Mouse (Mus musculus): Measurements from ENCODE around the gene Elovl2. TPM values are rescaled to one million over a fixed set of nuclear protein-coding genes. Genes with fewer than 3 reads are reported as not detected.
A peak's percentile ranks its signal among the peaks of the same experiment; 100 is the strongest.

Gene Elovl2
- polyA plus RNA-seq, 1 experiment from 2014 or later: 314 TPM

DNA sequence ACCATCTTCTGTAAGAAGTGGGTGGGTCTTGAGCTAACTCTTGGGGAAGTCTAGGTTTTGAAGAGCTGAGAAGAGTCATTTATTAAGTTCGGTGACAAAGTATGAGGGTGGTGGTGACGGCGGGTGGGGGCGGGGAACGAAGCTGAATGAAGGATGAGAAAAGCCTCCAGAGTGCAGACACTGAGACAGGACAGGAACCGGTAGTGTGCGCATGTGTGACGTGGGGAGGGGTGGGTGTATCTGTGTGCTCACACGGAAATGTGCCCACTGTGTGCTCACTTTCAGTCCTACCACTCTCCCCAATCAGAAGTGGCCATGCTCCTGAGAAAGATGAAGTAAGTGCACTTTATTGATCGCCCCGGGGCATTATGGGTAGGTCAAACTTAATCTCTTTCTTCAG is 67.1 kb downstream of the Elovl2 start:
- 73% methylated on average over 11 of the region's 11 CpGs for WGBS (ENCODE audit: insufficient replicate concordance)
- DNase-seq: no peak
- no peaks in the 10 kb centered on the region for H3K27me3 ChIP-seq (ENCODE audit: insufficient read depth, low read length)
- H3K9ac ChIP-seq (replicated peaks): no peak overlapping the region
- no peak overlapping the region for H3K27ac ChIP-seq (ENCODE audit: low read depth)
- no peak overlapping the region for H3K4me2 ChIP-seq (ENCODE audit: low read depth, low read length)
- TF ChIP-seq CTCF (IDR thresholded peaks at IDR 0.05; ENCODE audit: low read depth): no peak
- no peak for TF ChIP-seq EP300 (IDR thresholded peaks at IDR 0.05; ENCODE audit: low read depth)
- ATAC-seq: no peak
- H3K9me3 ChIP-seq (ENCODE audit: low read length): no peaks in the 10 kb centered on the region
- no peaks in the 10 kb centered on the region for H3K36me3 ChIP-seq (replicated peaks; ENCODE audit: insufficient read depth, low read length)
- no peak overlapping the region for H3K4me3 ChIP-seq (ENCODE audit: low read depth, low read length)
- no peaks in the 10 kb centered on the region for H3K4me1 ChIP-seq (ENCODE audit: insufficient read depth)

DNA sequence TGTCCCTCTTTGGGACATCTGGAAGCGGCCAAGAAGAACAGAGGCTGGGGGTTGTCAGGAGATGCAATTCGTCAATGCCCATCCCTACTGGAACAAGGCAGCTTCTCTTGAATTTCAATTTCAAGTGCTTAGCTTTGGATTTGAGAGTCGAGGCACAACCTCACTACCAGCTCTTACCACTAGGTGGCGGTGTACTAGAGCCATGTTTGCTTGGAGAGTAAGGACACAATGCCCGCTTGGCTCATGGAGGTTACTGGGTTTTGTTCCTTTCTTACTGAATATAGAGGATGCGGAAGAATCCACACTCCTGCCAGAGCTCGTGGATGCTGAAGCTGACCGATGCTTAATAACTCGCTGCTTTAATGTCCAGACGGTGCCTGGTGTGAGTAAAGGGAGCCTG is 73.9 kb downstream of the Elovl2 start:
- no peak overlapping the region for H3K4me2 ChIP-seq (ENCODE audit: low read depth, low read length)
- no peak overlapping the region for H3K27ac ChIP-seq (ENCODE audit: low read depth)
- TF ChIP-seq CTCF (IDR thresholded peaks at IDR 0.05; ENCODE audit: low read depth) (peak; percentile 90), EP300 (IDR thresholded peaks at IDR 0.05; ENCODE audit: low read depth) (no peak)
- no peaks in the 10 kb centered on the region for H3K9me3 ChIP-seq (ENCODE audit: low read length)
- no peak overlapping the region for H3K9ac ChIP-seq (replicated peaks)
- ATAC-seq: no peak
- peak; percentile 68 for DNase-seq
- H3K4me3 ChIP-seq (ENCODE audit: low read depth, low read length): no peak overlapping the region
- H3K36me3 ChIP-seq (replicated peaks; ENCODE audit: insufficient read depth, low read length): no peaks in the 10 kb centered on the region
- H3K27me3 ChIP-seq (ENCODE audit: insufficient read depth, low read length): no peaks in the 10 kb centered on the region
- WGBS (ENCODE audit: insufficient replicate concordance): 73% methylated on average over 10 of the region's 10 CpGs
- no peaks in the 10 kb centered on the region for H3K4me1 ChIP-seq (ENCODE audit: insufficient read depth)

DNA sequence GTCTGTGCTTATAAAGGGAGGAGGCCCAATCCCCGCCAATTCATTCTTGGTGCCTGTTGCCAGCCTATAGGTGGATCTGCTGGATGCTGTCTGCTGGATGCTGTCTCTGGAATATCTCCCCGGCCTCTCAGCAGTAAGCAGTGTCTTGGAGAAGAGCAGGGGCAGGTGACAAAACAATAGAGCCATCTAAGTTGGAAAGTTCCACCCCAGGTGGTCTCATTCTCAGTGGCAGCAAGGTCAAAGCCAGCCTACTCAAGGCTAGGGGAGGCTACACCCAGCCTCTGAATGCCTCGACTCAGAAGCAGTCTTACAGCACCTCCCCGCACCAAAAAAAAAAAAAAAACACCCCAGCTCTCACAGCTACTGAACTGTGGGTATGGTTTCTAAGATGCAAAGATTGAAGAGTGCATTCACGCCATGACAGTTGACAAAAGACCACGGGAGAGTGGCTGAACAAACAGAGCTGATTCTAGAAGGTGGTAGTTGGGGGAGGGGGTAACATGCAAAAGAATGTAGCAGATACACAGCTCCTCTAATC is 74.7 kb downstream of the Elovl2 start:
- no peaks in the 10 kb centered on the region for H3K9me3 ChIP-seq (ENCODE audit: low read length)
- no peak overlapping the region for H3K9ac ChIP-seq (replicated peaks)
- no peaks in the 10 kb centered on the region for H3K4me1 ChIP-seq (ENCODE audit: insufficient read depth)
- WGBS (ENCODE audit: insufficient replicate concordance): 69% methylated on average over 6 of the region's 6 CpGs
- no peak for TF ChIP-seq EP300 (IDR thresholded peaks at IDR 0.05; ENCODE audit: low read depth)
- TF ChIP-seq CTCF (IDR thresholded peaks at IDR 0.05; ENCODE audit: low read depth): no peak
- H3K36me3 ChIP-seq (replicated peaks; ENCODE audit: insufficient read depth, low read length): no peaks in the 10 kb centered on the region
- H3K27ac ChIP-seq (ENCODE audit: low read depth): no peak overlapping the region
- H3K4me2 ChIP-seq (ENCODE audit: low read depth, low read length): no peak overlapping the region
- ATAC-seq (no peak), DNase-seq (no peak)
- no peak overlapping the region for H3K4me3 ChIP-seq (ENCODE audit: low read depth, low read length)
- H3K27me3 ChIP-seq (ENCODE audit: insufficient read depth, low read length): no peaks in the 10 kb centered on the region

DNA sequence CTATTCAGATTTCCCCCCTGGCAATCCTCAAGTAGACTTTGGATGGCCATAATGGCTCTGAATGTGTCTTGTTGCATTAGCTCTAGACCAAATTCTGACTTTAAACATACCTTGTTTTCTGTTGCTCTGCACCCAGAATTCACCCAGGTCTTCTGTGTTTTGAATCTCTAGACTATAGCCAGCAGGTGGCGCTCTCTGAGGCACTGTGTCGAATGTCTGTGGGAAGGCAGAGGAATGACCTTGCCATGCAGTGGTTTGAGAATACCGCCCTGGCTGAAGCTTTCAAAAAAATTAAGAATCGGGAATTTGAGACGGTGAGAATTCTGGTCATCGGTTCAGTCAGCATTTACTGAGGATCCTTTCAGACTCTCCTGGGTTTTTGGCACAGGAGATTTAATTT is 85.3 kb downstream of the Elovl2 start:
- H3K4me1 ChIP-seq (ENCODE audit: insufficient read depth): no peaks in the 10 kb centered on the region

More for the DNA sequence above, 85.3 kb downstream of the Elovl2 start:
- DNase-seq (peak; percentile 79), ATAC-seq (no peak)
- no peak overlapping the region for H3K9ac ChIP-seq (replicated peaks)
- no peak overlapping the region for H3K27ac ChIP-seq (ENCODE audit: low read depth)
- no peaks in the 10 kb centered on the region for H3K27me3 ChIP-seq (ENCODE audit: insufficient read depth, low read length)
- TF ChIP-seq EP300 (IDR thresholded peaks at IDR 0.05; ENCODE audit: low read depth): no peak
- peak; percentile 90 for TF ChIP-seq CTCF (IDR thresholded peaks at IDR 0.05; ENCODE audit: low read depth)
- 5% methylated on average over 6 of the region's 6 CpGs for WGBS (ENCODE audit: insufficient replicate concordance)
- H3K4me3 ChIP-seq (ENCODE audit: low read depth, low read length): no peak overlapping the region
- H3K9me3 ChIP-seq (ENCODE audit: low read length): no peaks in the 10 kb centered on the region
- H3K4me2 ChIP-seq (ENCODE audit: low read depth, low read length): no peak overlapping the region
- no peaks in the 10 kb centered on the region for H3K36me3 ChIP-seq (replicated peaks; ENCODE audit: insufficient read depth, low read length)

Other genes with a start within 250 kb of the Elovl2 start
- 43.1 and 45.8 TPM in 2 replicates for gene Pak1ip1, start 219.4 kb downstream of the Elovl2 start, polyA plus RNA-seq (2015; fragmentation: Nextera tagmentation; extraction: Ambion mirVana)
- 383 and 408 TPM in 2 replicates for gene Tmem14c, start 204.1 kb downstream of the Elovl2 start, polyA plus RNA-seq (2015; fragmentation: Nextera tagmentation; extraction: Ambion mirVana)
- gene Mak, start 140.7 kb downstream of the Elovl2 start, polyA plus RNA-seq (2015; fragmentation: Nextera tagmentation; extraction: Ambion mirVana): 0.04 and 0.08 TPM in 2 replicates
- gene Gcm2, start 109.4 kb downstream of the Elovl2 start, polyA plus RNA-seq (2015; fragmentation: Nextera tagmentation; extraction: Ambion mirVana): not detected in 2 replicates
- not detected in 2 replicates for gene Sycp2l, start 106.1 kb downstream of the Elovl2 start, polyA plus RNA-seq (2015; fragmentation: Nextera tagmentation; extraction: Ambion mirVana)
- 3.8 and 3.9 TPM in 2 replicates for gene Smim13, start 29.4 kb upstream of the Elovl2 start, polyA plus RNA-seq (2015; fragmentation: Nextera tagmentation; extraction: Ambion mirVana)
- gene Gm17364, start 53.6 kb upstream of the Elovl2 start, polyA plus RNA-seq (2015; fragmentation: Nextera tagmentation; extraction: Ambion mirVana): not detected in 2 replicates